Mouse (Mus musculus) kidney, embryonic 14.5 days (tissue): ENCODE measurements around the gene Inpp5a. TPM values are rescaled to one million over a fixed set of nuclear protein-coding genes. Genes with fewer than 3 reads are reported as not detected.

ENCODE experiments used
- ATAC-seq: fragments of 200-750 bp; cut with Nextera tagmentation; 2 replicates; pipeline ENCODE4 v1.8.0; 2017; ENCODE audit warnings: moderate number of reproducible peaks, mild to moderate bottlenecking, moderate TSS enrichment, moderate library complexity; ENCODE audit not compliant: low FRiP score, low TSS enrichment
- H3K27ac ChIP-seq: fragments of 300-500 bp; sonication (generic); 2 replicates; pipeline ENCODE4 v1.5.1; 2014; ENCODE audit warnings: low read depth, mild to moderate bottlenecking, low read length, moderate library complexity, mixed read lengths
- H3K27me3 ChIP-seq: fragments of 300-500 bp; sonication (generic); 2 replicates; pipeline ENCODE4 v1.6.1; 2014; ENCODE audit warnings: mild to moderate bottlenecking, low read length; ENCODE audit not compliant: control insufficient read depth, insufficient read depth
- H3K36me3 ChIP-seq: fragments of 300-500 bp; sonication (generic); 2 replicates; pipeline ENCODE4 v1.6.1; 2014; ENCODE audit warnings: low read length, mixed read lengths; ENCODE audit not compliant: control insufficient read depth, insufficient read depth
- H3K4me1 ChIP-seq: fragments of 300-500 bp; sonication (generic); 2 replicates; pipeline ENCODE4 v1.6.1; 2014; ENCODE audit warnings: low read length, mixed read lengths; ENCODE audit not compliant: control insufficient read depth, insufficient read depth
- H3K4me2 ChIP-seq: fragments of 300-500 bp; sonication (generic); replicated peaks from 2 replicates; pipeline ENCODE4 v1.6.1; 2014; ENCODE audit warnings: low read depth, mild to moderate bottlenecking, low read length
- H3K4me3 ChIP-seq: fragments of 300-500 bp; sonication (generic); 2 replicates; pipeline ENCODE4 v1.5.1; 2014; ENCODE audit warnings: mild to moderate bottlenecking, low read length
- H3K9ac ChIP-seq: fragments of 300-500 bp; sonication (generic); 2 replicates; pipeline ENCODE4 v1.6.1; 2014; ENCODE audit warnings: low read depth, mild to moderate bottlenecking, low read length, moderate library complexity
- H3K9me3 ChIP-seq: fragments of 300-500 bp; sonication (generic); 2 replicates; pipeline ENCODE4 v1.6.1; 2016; ENCODE audit warnings: low read length; ENCODE audit not compliant: control insufficient read depth
- WGBS: fragments of 180-500 bp; shearing (Covaris S2); extraction: QIAGEN DNeasy Blood & Tissue Kit; methylation state at CpG from one replicate; pipeline ENCODE4 v1.1.7; 2014; 5-methylcytosine and 5-hydroxymethylcytosine counted together
- polyA plus RNA-seq: library from polyadenylated mRNA; unstranded; fragments of >200 nt; fragmentation: Nextera tagmentation; extraction: Ambion mirVana; gene quantifications from 2 replicates; pipeline ENCODE4 v1.2.1, GENCODE M21; 2014

The Inpp5a gene
- polyA plus RNA-seq, 1 experiment from 2014 or later = 26.1 TPM

DNA sequence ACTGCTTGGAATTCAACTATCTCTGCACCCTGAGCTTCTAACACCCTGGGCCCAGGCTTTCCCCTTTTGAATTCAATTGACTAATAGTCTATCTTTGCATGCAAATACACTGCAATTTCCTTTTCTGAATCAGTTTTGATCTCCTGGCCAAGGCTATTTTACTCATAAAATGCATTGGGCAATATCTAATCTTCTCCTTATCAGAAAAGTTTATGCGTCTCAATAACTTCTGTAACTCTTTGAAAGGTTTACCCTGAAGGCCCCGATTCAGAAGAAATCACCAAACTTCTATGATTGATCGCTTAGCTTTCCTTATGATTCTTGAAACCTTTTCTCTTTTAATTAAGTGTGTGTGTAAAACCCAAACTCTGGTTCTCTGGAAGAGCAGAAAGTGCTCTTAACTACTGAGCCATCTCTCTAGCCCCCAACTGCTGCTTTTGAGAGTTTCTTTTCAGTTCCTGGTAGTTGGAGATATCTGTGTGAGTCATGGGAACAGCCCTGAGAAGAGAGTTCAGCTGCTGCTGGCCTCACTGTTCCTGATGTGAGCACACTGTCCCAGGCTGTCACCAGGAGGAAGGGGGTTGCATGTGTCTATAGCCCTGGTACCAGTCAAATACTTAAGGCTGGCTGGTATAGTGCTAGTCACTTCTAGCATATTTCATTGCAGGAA is 27.9 kb upstream of the Inpp5a start:
- H3K27ac ChIP-seq = no peak overlapping the region
- 88% methylated on average over 3 of the region's 3 CpGs for WGBS
- H3K27me3 ChIP-seq = no peaks in the 10 kb centered on the region

GRCm38 (mm10) chr7:139361799-139362198 is 27.1 kb upstream of the Inpp5a start:
- Histone ChIP-seq H3K27ac (no peak overlapping the region), H3K9me3 (no peaks in the 10 kb centered on the region), H3K4me3 (no peak overlapping the region), H3K4me1 (peaks cover 29% of the 10 kb centered on the region), H3K9ac (no peak overlapping the region), H3K27me3 (no peaks in the 10 kb centered on the region), H3K36me3 (no peaks in the 10 kb centered on the region), H3K4me2 (no peak overlapping the region)
- WGBS = 89% methylated on average over 5 of the region's 5 CpGs
- ATAC-seq = no peak

More for the DNA sequence above, 27.9 kb upstream of the Inpp5a start:
- Histone ChIP-seq H3K4me3 (no peak overlapping the region), H3K9me3 (no peaks in the 10 kb centered on the region), H3K4me2 (no peak overlapping the region), H3K4me1 (peaks cover 29% of the 10 kb centered on the region), H3K9ac (no peak overlapping the region), H3K36me3 (no peaks in the 10 kb centered on the region)
- ATAC-seq = no peak

GRCm38 (mm10) chr7:139362514-139362913 is 26.4 kb upstream of the Inpp5a start:
- Histone ChIP-seq H3K9me3 (no peaks in the 10 kb centered on the region), H3K36me3 (no peaks in the 10 kb centered on the region), H3K27me3 (no peaks in the 10 kb centered on the region), H3K9ac (no peak overlapping the region), H3K4me2 (no peak overlapping the region), H3K4me1 (peaks cover 29% of the 10 kb centered on the region), H3K27ac (no peak overlapping the region), H3K4me3 (no peak overlapping the region)
- WGBS = 96% methylated on average over 3 of the region's 3 CpGs
- ATAC-seq = no peak

DNA sequence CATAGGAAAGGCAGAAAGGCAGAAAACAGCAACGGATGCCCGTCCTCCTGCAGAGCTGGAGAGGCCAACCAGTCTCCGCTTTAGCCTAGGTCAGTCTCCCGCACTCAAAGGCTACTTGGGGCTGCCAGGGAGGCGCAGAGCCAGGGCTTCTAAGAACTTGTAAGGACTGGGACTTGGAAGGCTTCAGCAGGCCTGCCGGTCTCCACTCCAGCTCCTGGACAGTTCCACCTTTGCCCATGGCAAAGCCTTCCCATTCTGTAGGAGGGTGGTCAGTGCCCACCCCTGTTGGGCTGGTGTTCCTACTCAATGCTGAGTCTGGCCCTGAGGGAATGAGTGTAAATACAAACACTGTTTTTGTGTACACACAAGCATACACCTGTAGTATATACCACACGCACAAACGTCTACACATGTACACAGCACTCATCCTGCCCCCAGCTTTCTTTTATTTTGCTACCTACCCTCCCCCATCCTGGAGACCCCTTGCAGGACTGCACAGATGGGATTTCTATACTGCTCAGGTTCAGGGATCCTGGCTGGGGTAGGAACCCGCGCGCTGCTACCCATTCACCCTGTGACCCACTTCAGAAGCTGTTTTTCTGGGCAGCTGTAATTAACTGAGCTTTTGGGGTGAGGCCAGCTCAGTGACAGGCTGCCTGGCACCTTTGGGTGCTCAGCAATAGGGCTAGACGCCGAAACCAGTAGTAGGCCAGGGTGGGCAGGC is 25.5 kb upstream of the Inpp5a start:
- Histone ChIP-seq H3K36me3 (no peaks in the 10 kb centered on the region), H3K4me1 (peaks cover 33% of the 10 kb centered on the region), H3K9me3 (no peaks in the 10 kb centered on the region), H3K4me3 (no peak overlapping the region), H3K27me3 (no peaks in the 10 kb centered on the region), H3K4me2 (no peak overlapping the region), H3K9ac (no peak overlapping the region), H3K27ac (peak overlapping the region; percentile 81; the same call in 1 of the 2 replicates)
- 56% methylated on average over 13 of the region's 13 CpGs for WGBS
- ATAC-seq = peak; percentile 40; the same call in 1 of the 2 replicates

DNA sequence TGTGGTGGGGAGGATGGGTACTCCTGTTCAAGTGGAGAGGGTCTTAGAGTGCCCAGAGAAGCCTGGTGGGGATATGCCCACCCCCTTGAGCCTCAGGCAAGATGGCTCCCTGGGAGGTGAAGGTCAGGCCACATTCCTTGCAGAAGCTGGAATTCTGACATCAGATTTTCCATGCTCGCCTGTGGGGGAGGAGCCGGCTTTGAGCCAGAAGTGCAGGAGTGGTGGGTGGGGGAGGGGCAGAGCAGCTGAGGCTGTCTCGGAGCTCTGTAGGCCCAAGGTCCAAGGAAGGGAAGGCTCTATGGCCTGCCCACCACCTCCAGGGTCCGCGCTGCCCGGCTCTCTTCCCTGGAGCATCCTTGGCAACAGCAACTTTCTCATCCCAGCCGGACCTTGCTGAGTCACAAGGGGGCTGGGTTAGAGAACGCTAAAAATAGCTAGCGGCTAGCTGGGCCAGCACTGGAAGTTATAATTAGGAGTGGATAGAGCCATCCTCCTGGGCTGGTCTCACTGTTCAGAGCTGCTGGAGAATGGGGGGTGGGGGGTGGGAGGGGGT is 24.8 kb upstream of the Inpp5a start:
- no peaks in the 10 kb centered on the region for H3K36me3 ChIP-seq
- H3K27me3 ChIP-seq = no peaks in the 10 kb centered on the region
- 5% methylated on average over 9 of the region's 9 CpGs for WGBS
- no peak overlapping the region for H3K9ac ChIP-seq
- H3K27ac ChIP-seq = peak overlapping the region; percentile 81
- peak; percentile 77 for ATAC-seq
- no peak overlapping the region; the same call in 1 of the 2 replicates for H3K4me2 ChIP-seq
- peaks cover 38% of the 10 kb centered on the region for H3K4me1 ChIP-seq
- no peaks in the 10 kb centered on the region for H3K9me3 ChIP-seq
- no peak overlapping the region for H3K4me3 ChIP-seq

GRCm38 (mm10) chr7:139364936-139365830 is 23.7 kb upstream of the Inpp5a start:
- ATAC-seq = 0 out of 2 replicates have a peak, but pooled peaks have one; percentile 34
- H3K4me2 ChIP-seq = no peak overlapping the region
- H3K27me3 ChIP-seq = no peaks in the 10 kb centered on the region
- H3K9ac ChIP-seq = no peak overlapping the region
- WGBS = 72% methylated on average over 13 of the region's 13 CpGs
- H3K4me3 ChIP-seq = no peak overlapping the region
- no peaks in the 10 kb centered on the region for H3K36me3 ChIP-seq
- peaks cover 38% of the 10 kb centered on the region for H3K4me1 ChIP-seq
- peak overlapping the region; percentile 81 for H3K27ac ChIP-seq
- H3K9me3 ChIP-seq = no peaks in the 10 kb centered on the region

- Histone ChIP-seq H3K27ac (no peak overlapping the region), H3K9ac (no peak overlapping the region), H3K27me3 (no peaks in the 10 kb centered on the region), H3K4me2 (no peak overlapping the region), H3K36me3 (no peaks in the 10 kb centered on the region), H3K9me3 (no peaks in the 10 kb centered on the region), H3K4me1 (peaks cover 38% of the 10 kb centered on the region), H3K4me3 (no peak overlapping the region)
- no peak for ATAC-seq
- 94% methylated on average over 3 of the region's 3 CpGs for WGBS
Observed at GRCm38 (mm10) chr7:139366131-139366530, 22.8 kb upstream of the Inpp5a start.

DNA sequence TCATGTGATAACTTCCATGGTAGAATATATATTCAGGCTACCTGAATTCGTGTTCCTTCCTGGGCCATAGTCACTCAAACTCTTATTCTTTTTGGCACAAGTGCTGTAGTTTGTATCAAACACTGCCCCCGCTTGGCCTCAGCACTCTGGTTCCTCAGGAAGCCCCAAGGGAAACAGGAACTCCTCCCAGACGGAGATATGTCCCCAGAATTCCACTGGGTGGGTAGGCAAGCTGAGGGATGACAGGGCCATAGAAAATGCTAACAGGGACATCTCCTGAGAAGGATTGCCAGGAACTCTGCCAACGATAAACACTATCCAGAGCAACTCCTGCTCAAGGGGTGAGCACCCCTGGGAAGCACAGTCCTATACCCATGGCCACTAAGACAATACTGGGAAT is 22.4 kb upstream of the Inpp5a start:
- H3K36me3 ChIP-seq = no peaks in the 10 kb centered on the region
- no peak overlapping the region for H3K9ac ChIP-seq
- no peaks in the 10 kb centered on the region for H3K9me3 ChIP-seq
- H3K4me3 ChIP-seq = no peak overlapping the region
- no peaks in the 10 kb centered on the region for H3K27me3 ChIP-seq
- H3K27ac ChIP-seq = no peak overlapping the region
- whole genome bisulfite sequencing = 58% methylated on average over 4 of the region's 4 CpGs
- H3K4me1 ChIP-seq = peaks cover 38% of the 10 kb centered on the region
- no peak overlapping the region for H3K4me2 ChIP-seq
- no peak for ATAC-seq
